Mouse (Mus musculus) MEL (cell line): ENCODE measurements around the gene Klf16. TPM values are rescaled to one million over a fixed set of nuclear protein-coding genes. Genes with fewer than 3 reads are reported as not detected.
A peak's percentile ranks its signal among the peaks of the same experiment; 100 is the strongest.

Source experiments
- DNase-seq: peaks from one replicate; pipeline ENCODE4 v3.0.0; 2011; ENCODE audit warnings: low read depth, low spot score
- H3K27ac ChIP-seq: 2 replicates; pipeline ENCODE4 v1.5.1; 2012; ENCODE audit warnings: low read depth, mild to moderate bottlenecking, control low read depth, low read length, moderate library complexity; ENCODE audit not compliant: control insufficient read depth
- H3K27me3 ChIP-seq, 2 experiments: fragments of 150-350 bp in 1 of 2; sonication (generic) in 1 of 2; 2 replicates each; pipeline ENCODE4 v1.6.1; 2012; ENCODE audit warnings: low read length in 2 of 2, mild to moderate bottlenecking in 2 of 2, improper control_type of control experiment in 1 of 2, moderate library complexity in 1 of 2; ENCODE audit not compliant: insufficient read depth in 2 of 2, control insufficient read depth in 1 of 2
- H3K36me3 ChIP-seq, 2 experiments: 2 replicates each; pipeline ENCODE4 v1.6.1; 2012 to 2014; ENCODE audit warnings: low read length in 2 of 2, improper control_type of control experiment in 1 of 2, inconsistent platforms in 1 of 2, mild to moderate bottlenecking in 1 of 2; ENCODE audit not compliant: insufficient read depth in 2 of 2, control insufficient read depth in 1 of 2
- H3K4me1 ChIP-seq, 2 experiments: fragments of 150-350 bp in 1 of 2; sonication (generic) in 1 of 2; 2 replicates each; pipeline ENCODE4 v1.6.1; 2012; ENCODE audit warnings: low read length in 2 of 2, improper control_type of control experiment in 1 of 2, mild to moderate bottlenecking in 1 of 2; ENCODE audit not compliant: insufficient read depth in 2 of 2, control insufficient read depth in 1 of 2
- H3K4me3 ChIP-seq, 2 experiments: fragments of 150-350 bp in 1 of 2; sonication (generic) in 1 of 2; 2 replicates each; pipeline ENCODE4 v1.5.1; 2012; ENCODE audit warnings: low read depth in 2 of 2, low read length in 2 of 2, mild to moderate bottlenecking in 2 of 2, moderate library complexity in 2 of 2, control low read depth in 1 of 2, improper control_type of control experiment in 1 of 2; ENCODE audit not compliant: control insufficient read depth in 1 of 2, insufficient read depth in 1 of 2
- H3K79me2 ChIP-seq: 2 replicates; pipeline ENCODE4 v1.6.1; 2012; ENCODE audit warnings: mild to moderate bottlenecking, low read length, moderate library complexity; ENCODE audit not compliant: control insufficient read depth, poor library complexity, insufficient read depth
- H3K9ac ChIP-seq: 2 replicates; pipeline ENCODE4 v1.6.1; 2012; ENCODE audit warnings: low read depth, mild to moderate bottlenecking, control low read depth, low read length, moderate library complexity; ENCODE audit not compliant: control insufficient read depth, poor library complexity, severe bottlenecking
- H3K9me3 ChIP-seq: fragments of 150-350 bp; sonication (generic); replicated peaks from 2 replicates; pipeline ENCODE4 v1.6.1; 2012; ENCODE audit warnings: mild to moderate bottlenecking, low read length, improper control_type of control experiment, moderate library complexity; ENCODE audit not compliant: insufficient read depth
- BHLHE40 ChIP-seq: IDR thresholded peaks from 2 replicates; pipeline ENCODE4 v1.6.1; 2012; ENCODE audit warnings: low read depth, mild to moderate bottlenecking, inconsistent platforms, low read length, improper control_type of control experiment, borderline replicate concordance
- E2F4 ChIP-seq: IDR thresholded peaks from 2 replicates; pipeline ENCODE4 v1.6.1; 2011; ENCODE audit warnings: low read depth, low read length, improper control_type of control experiment, borderline replicate concordance
- EP300 ChIP-seq, 2 experiments: IDR thresholded peaks; 2 replicates each; pipeline ENCODE4 v1.6.1; 2011; ENCODE audit warnings: improper control_type of control experiment in 2 of 2, low read length in 2 of 2, low read depth in 1 of 2, mild to moderate bottlenecking in 1 of 2
- ETS1 ChIP-seq: IDR thresholded peaks from 2 replicates; pipeline ENCODE4 v1.6.1; 2012; ENCODE audit warnings: low read depth, mild to moderate bottlenecking, inconsistent platforms, low read length, improper control_type of control experiment, moderate library complexity
- HCFC1 ChIP-seq: IDR thresholded peaks from 2 replicates; pipeline ENCODE4 v1.6.1; 2012; ENCODE audit warnings: low read depth, mild to moderate bottlenecking, inconsistent platforms, low read length, improper control_type of control experiment, moderate library complexity
- JUND ChIP-seq: IDR thresholded peaks from 2 replicates; pipeline ENCODE4 v1.6.1; 2011; ENCODE audit warnings: low read depth, mild to moderate bottlenecking, improper control_type of control experiment, low read length
- KAT2A ChIP-seq: conservative IDR thresholded peaks from 2 replicates; pipeline ENCODE4 v1.6.1; 2012; ENCODE audit warnings: low read depth, low read length, improper control_type of control experiment, inconsistent platforms
- MXI1 ChIP-seq: IDR thresholded peaks from 2 replicates; pipeline ENCODE4 v1.6.1; 2011; ENCODE audit warnings: mild to moderate bottlenecking, low read depth, low read length, improper control_type of control experiment
- MYC ChIP-seq: IDR thresholded peaks from 2 replicates; pipeline ENCODE4 v1.6.1; 2011; ENCODE audit warnings: low read depth, mild to moderate bottlenecking, low read length, improper control_type of control experiment, moderate library complexity
- NELFE ChIP-seq: IDR thresholded peaks from 2 replicates; pipeline ENCODE4 v1.6.1; 2011; ENCODE audit warnings: low read depth, low read length, improper control_type of control experiment
- POLR2A ChIP-seq, 2 experiments: IDR thresholded peaks; 2 replicates each; pipeline ENCODE4 v1.6.1; 2011 to 2012; ENCODE audit warnings: low read length in 2 of 2, mild to moderate bottlenecking in 2 of 2, control low read depth in 1 of 2, improper control_type of control experiment in 1 of 2, low read depth in 1 of 2, moderate library complexity in 1 of 2; ENCODE audit not compliant: control insufficient read depth in 1 of 2, insufficient read depth in 1 of 2, poor library complexity in 1 of 2
- RAD21 ChIP-seq: IDR thresholded peaks from 2 replicates; pipeline ENCODE4 v1.6.1; 2011; ENCODE audit warnings: mild to moderate bottlenecking, low read depth, low read length, improper control_type of control experiment
- RCOR1 ChIP-seq: IDR thresholded peaks from 2 replicates; pipeline ENCODE4 v1.6.1; 2012; ENCODE audit warnings: low read depth, mild to moderate bottlenecking, inconsistent platforms, low read length, improper control_type of control experiment
- SIN3A ChIP-seq: IDR thresholded peaks from 2 replicates; pipeline ENCODE4 v1.6.1; 2012; ENCODE audit warnings: low read length, improper control_type of control experiment, inconsistent platforms
- TBP ChIP-seq: IDR thresholded peaks from 2 replicates; pipeline ENCODE4 v1.8.0; 2011; ENCODE audit warnings: low read depth, low read length, improper control_type of control experiment
- TCF12 ChIP-seq: IDR thresholded peaks from 2 replicates; pipeline ENCODE4 v1.6.1; 2014; ENCODE audit warnings: low read depth, mild to moderate bottlenecking, inconsistent platforms, low read length, improper control_type of control experiment, moderate library complexity
- ZKSCAN1 ChIP-seq: IDR thresholded peaks from 2 replicates; pipeline ENCODE4 v1.6.1; 2012; ENCODE audit warnings: low read depth, mild to moderate bottlenecking, inconsistent platforms, low read length, improper control_type of control experiment, moderate library complexity
- ZMIZ1 ChIP-seq: IDR thresholded peaks from 2 replicates; pipeline ENCODE4 v1.6.1; 2012; ENCODE audit warnings: low read depth, mild to moderate bottlenecking, inconsistent platforms, low read length, improper control_type of control experiment, moderate library complexity
- polyA plus RNA-seq, 2 experiments: library from polyadenylated mRNA; stranded (reverse) in 1 of 2; unstranded in 1 of 2; fragments of >175 nt in 1 of 2; fragments of >200 nt in 1 of 2; gene quantifications; 2 replicates each; pipeline versions ENCODE4 v1.2.1 to v1.2.4; 2012; ENCODE audit warnings: low replicate concordance in 2 of 2, low read depth in 1 of 2; ENCODE audit not compliant: insufficient read length in 2 of 2, insufficient read depth in 1 of 2, missing spikeins in 1 of 2
- total RNA-seq: library from RNA; depleted of rRNA; stranded (reverse); fragments of 300-350 nt; gene quantifications from 2 replicates; pipeline ENCODE4 v1.2.3, GENCODE M21; 2012

Klf16 gene
- total and polyA plus RNA-seq, 3 experiments = 37.1 to 51.1 TPM; not detected in 1

DNA sequence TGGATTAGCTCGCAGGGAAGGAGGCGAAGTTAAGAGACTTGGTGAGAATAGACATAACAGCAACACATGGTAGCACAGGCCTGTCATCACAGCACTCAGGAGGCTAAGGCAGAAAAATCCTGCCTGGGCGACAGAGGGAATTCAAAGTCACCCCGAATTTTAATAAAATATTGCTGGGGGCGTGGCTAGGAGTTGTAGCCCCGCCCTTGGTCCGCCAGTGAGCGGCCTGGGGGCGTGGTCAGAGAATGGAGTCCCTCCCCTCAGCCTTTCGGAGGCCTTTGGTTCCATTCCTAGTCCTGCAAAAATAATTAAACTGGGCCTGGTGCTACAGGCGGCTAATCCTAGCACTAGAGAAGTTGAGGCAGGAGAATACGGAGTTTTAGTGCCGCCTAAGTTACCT, 41.4 kb downstream of the Klf16 start:
- Histone ChIP-seq H3K79me2 (no peaks in the 10 kb centered on the region), H3K36me3 (peaks cover 0 to 13% of the 10 kb centered on the region in 2 experiments; a peak in 2 of 4 replicates), H3K27me3 (no peaks in the 10 kb centered on the region), H3K4me3 (peak overlapping the region; percentile 51 to 78), H3K9ac (peak overlapping the region; percentile 46), H3K9me3 (no peaks in the 10 kb centered on the region), H3K4me1 (peaks cover 10 to 44% of the 10 kb centered on the region in 2 experiments; a peak in 3 of 4 replicates), H3K27ac (no peak overlapping the region)
- TF ChIP-seq MXI1 = peak; percentile 43; the same call in 1 of the 2 replicates
- no peak for TF ChIP-seq NELFE
- TF ChIP-seq HCFC1 = 0 out of 2 replicates have a peak, but pooled peaks have one; percentile 16
- peak; percentile 78 for DNase-seq

DNA sequence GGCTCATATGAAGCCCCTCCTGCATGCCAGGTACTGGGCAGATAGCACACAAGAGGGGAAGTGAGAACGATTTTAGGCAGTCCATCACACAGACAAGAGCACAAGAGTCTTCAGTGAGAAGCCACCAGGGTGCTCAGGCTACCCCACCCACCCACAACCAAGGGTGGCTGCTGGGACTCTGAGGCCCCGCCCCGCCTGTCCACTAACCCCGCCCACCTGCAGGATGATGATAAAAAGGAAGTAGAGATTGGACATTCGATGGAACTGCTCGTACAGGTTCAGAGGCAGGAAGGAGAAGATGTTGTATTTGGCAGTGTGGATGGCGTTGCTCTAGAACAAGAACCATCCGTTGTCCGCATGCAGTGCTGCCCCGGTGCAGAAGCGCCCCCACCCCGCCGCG, 42.0 kb downstream of the Klf16 start:
- Histone ChIP-seq H3K36me3 (peaks cover 0 to 13% of the 10 kb centered on the region in 2 experiments; a peak in 2 of 4 replicates), H3K4me3 (peak overlapping the region; percentile 51 to 78), H3K27me3 (no peaks in the 10 kb centered on the region), H3K9ac (peak overlapping the region; percentile 39), H3K4me1 (peaks cover 10 to 40% of the 10 kb centered on the region in 2 experiments; a peak in 3 of 4 replicates), H3K79me2 (no peaks in the 10 kb centered on the region), H3K9me3 (no peaks in the 10 kb centered on the region), H3K27ac (no peak overlapping the region)
- DNase-seq = peak; percentile 86
- TF ChIP-seq ZKSCAN1 = no peak
- no peak for TF ChIP-seq BHLHE40
- TF ChIP-seq MYC = no peak
- TF ChIP-seq TCF12 = no peak
- TF ChIP-seq MXI1 = no peak
- peak; percentile 29; the same call in 1 of the 2 replicates for TF ChIP-seq TBP
- TF ChIP-seq E2F4 = no peak
- no peak for TF ChIP-seq RCOR1

DNA sequence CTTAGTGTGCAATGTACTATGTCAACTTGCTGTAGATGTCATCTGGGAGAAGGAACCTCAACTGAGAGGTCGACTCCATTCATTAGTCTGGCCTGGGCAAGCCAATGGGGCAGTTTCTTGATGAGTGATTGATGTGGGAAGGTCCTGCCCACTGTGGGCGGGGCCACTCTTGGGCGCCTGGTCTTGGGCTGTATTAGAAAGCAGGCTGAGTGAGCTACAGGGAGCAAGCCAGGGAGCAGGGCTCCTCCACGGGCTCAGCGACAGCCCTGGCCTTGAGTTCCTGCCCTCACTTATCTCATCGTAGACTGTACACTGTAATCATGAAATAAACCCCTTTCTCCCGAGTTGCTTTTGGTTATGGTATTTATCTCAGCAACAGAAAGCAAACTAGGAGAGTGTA, 43.4 kb downstream of the Klf16 start:
- 0 out of 4 replicates have a peak, but pooled peaks of 1 of the 2 experiments have one; percentile 28 for TF ChIP-seq EP300 (IDR thresholded peaks at IDR 0.05; ENCODE audit: low read depth in 1 of 2, low read length in 2 of 2)
- peak; percentile 44; the same call in 1 of the 2 replicates for TF ChIP-seq TBP
- peak; percentile 59 for TF ChIP-seq ZMIZ1
- no peak for TF ChIP-seq BHLHE40
- TF ChIP-seq KAT2A = no peak
- peak; percentile 59 for TF ChIP-seq NELFE
- peak in 1 of 2 experiments; percentile 70; a peak in 2 of 4 replicates for TF ChIP-seq POLR2A (IDR thresholded peaks at IDR 0.05; ENCODE audit: control insufficient read depth in 1 of 2, insufficient read depth in 1 of 2, low read depth in 1 of 2, low read length in 2 of 2, poor library complexity in 1 of 2)
- TF ChIP-seq SIN3A = peak; percentile 44; the same call in 1 of the 2 replicates
- 0 out of 2 replicates have a peak, but pooled peaks have one; percentile 18 for TF ChIP-seq ETS1
- TF ChIP-seq RAD21 = no peak
- TF ChIP-seq JUND = no peak
- TF ChIP-seq, all 39 proteins: peak for 7
- H3K27ac ChIP-seq = no peak overlapping the region
- H3K4me3 ChIP-seq = peak overlapping the region; percentile 2 to 28; a peak in 2 of 4 replicates
- peaks cover 10 to 33% of the 10 kb centered on the region in 2 experiments; a peak in 3 of 4 replicates for H3K4me1 ChIP-seq
- H3K9me3 ChIP-seq = no peaks in the 10 kb centered on the region
- H3K79me2 ChIP-seq = no peaks in the 10 kb centered on the region
- no peaks in the 10 kb centered on the region for H3K27me3 ChIP-seq
- peaks cover 0 to 12% of the 10 kb centered on the region in 2 experiments; a peak in 2 of 4 replicates for H3K36me3 ChIP-seq
- H3K9ac ChIP-seq = no peak overlapping the region; the same call in 1 of the 2 replicates
- DNase-seq = peak; percentile 92
